Mouse (Mus musculus) embryonic facial prominence, embryonic 12.5 days (tissue): ENCODE data around the gene Mbd6. TPM values are rescaled to one million over a fixed set of nuclear protein-coding genes. Genes with fewer than 3 reads are reported as not detected.

Experiments used
- ATAC-seq: fragments of 200-750 bp; cut with Nextera tagmentation; 2 replicates; pipeline ENCODE4 v1.8.0; 2017; ENCODE audit not compliant: insufficient number of reproducible peaks, insufficient read depth, low FRiP score, low TSS enrichment
- H3K27ac ChIP-seq: fragments of 300-500 bp; sonication (generic); 2 replicates; pipeline ENCODE4 v1.5.1; 2016; ENCODE audit warnings: mild to moderate bottlenecking
- H3K27me3 ChIP-seq: fragments of 300-500 bp; sonication (generic); 2 replicates; pipeline ENCODE4 v1.6.1; 2016; ENCODE audit warnings: mild to moderate bottlenecking, moderate library complexity
- H3K36me3 ChIP-seq: fragments of 300-500 bp; sonication (generic); 2 replicates; pipeline ENCODE4 v1.6.1; 2016; ENCODE audit warnings: mild to moderate bottlenecking
- H3K4me1 ChIP-seq: fragments of 300-500 bp; sonication (generic); 2 replicates; pipeline ENCODE4 v1.6.1; 2016
- H3K4me2 ChIP-seq: fragments of 300-500 bp; sonication (generic); replicated peaks from 2 replicates; pipeline ENCODE4 v1.6.1; 2016; ENCODE audit warnings: mild to moderate bottlenecking, moderate library complexity
- H3K4me3 ChIP-seq: fragments of 300-500 bp; sonication (generic); 2 replicates; pipeline ENCODE4 v1.5.1; 2016; ENCODE audit warnings: mild to moderate bottlenecking
- H3K9ac ChIP-seq: fragments of 300-500 bp; sonication (generic); 2 replicates; pipeline ENCODE4 v1.6.1; 2016; ENCODE audit warnings: mild to moderate bottlenecking, moderate library complexity
- H3K9me3 ChIP-seq: fragments of 300-500 bp; sonication (generic); 2 replicates; pipeline ENCODE4 v1.6.1; 2016; ENCODE audit warnings: mild to moderate bottlenecking, moderate library complexity
- WGBS: fragments of 180-500 bp; shearing (Covaris S2); methylation state at CpG from one replicate; pipeline ENCODE4 v1.1.7; 2016; 5-methylcytosine and 5-hydroxymethylcytosine counted together
- polyA plus RNA-seq: library from polyadenylated mRNA; unstranded; fragments of >200 nt; fragmentation: Nextera tagmentation; extraction: Ambion mirVana; gene quantifications from 2 replicates; pipeline ENCODE4 v1.2.1, GENCODE M21; 2016

Mbd6 gene
- polyA plus RNA-seq, 1 experiment from 2014 or later: 17.2 TPM

DNA sequence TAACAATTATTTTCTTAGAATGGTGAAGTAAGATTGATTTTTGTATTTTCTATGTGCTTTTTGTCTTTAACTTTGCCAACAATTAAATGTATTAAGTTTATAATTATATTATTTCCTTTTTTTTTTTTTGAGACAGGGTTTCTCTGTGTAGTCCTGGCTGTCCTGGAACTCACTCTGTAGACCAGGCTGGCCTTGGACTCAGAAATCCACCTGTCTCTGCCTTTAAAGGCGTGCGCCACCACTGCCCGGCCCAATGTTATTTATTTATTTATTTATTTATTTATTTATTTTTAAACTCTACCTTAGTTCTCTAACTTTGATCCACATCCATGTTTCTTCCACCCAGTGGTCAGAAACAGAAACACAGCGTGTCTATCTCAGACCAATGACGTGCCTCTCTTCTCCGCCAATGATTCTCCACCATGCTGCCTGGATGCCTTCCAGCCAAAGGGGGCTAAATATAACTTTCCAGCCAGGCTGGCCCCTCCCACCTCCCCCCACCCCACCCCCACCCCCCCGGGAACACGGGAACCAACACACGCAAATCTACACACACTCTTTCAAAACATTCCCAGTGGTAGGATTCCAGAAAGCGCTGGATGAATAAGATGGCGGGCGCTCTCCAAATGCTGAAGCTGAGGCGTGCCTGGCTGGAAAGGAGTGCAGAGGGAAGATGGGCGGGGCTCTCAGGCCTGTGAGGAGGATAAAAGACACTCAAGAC is 33.0 kb downstream of the Mbd6 start:
- Histone ChIP-seq H3K4me3 (no peak overlapping the region), H3K27me3 (no peaks in the 10 kb centered on the region), H3K9me3 (no peaks in the 10 kb centered on the region), H3K4me2 (no peak overlapping the region), H3K27ac (no peak overlapping the region), H3K36me3 (no peaks in the 10 kb centered on the region), H3K4me1 (peaks cover 4% of the 10 kb centered on the region; the same call in 1 of the 2 replicates), H3K9ac (no peak overlapping the region)
- ATAC-seq: 0 out of 2 replicates have a peak, but pooled peaks have one; percentile 53
- 22% methylated on average over 14 of the region's 14 CpGs for WGBS

DNA sequence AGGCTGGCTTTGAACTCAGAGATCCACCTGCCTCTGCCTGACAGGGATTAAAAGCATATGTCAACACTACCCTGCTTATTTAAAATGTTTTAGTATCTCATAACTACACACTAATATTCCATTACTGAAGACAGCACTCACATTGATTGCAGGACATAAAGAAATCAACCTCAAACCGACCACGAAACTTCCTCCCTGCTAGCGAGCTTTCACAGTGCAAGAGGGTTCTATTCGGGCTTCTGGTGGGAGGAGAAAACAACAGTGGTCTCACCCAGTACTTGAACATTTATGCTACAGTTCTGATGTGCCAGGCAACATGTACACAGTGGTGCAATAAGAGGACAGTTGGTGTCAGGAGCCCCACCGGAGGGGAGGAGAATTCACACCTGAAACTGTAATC is 38.0 kb downstream of the Mbd6 start:
- 85% methylated on average over 5 of the region's 5 CpGs for WGBS
- Histone ChIP-seq H3K9me3 (no peaks in the 10 kb centered on the region), H3K36me3 (no peaks in the 10 kb centered on the region), H3K27me3 (no peaks in the 10 kb centered on the region), H3K4me3 (no peak overlapping the region), H3K4me2 (no peak overlapping the region), H3K4me1 (no peaks in the 10 kb centered on the region; the same call in 1 of the 2 replicates), H3K27ac (no peak overlapping the region), H3K9ac (no peak overlapping the region)
- ATAC-seq: no peak

DNA sequence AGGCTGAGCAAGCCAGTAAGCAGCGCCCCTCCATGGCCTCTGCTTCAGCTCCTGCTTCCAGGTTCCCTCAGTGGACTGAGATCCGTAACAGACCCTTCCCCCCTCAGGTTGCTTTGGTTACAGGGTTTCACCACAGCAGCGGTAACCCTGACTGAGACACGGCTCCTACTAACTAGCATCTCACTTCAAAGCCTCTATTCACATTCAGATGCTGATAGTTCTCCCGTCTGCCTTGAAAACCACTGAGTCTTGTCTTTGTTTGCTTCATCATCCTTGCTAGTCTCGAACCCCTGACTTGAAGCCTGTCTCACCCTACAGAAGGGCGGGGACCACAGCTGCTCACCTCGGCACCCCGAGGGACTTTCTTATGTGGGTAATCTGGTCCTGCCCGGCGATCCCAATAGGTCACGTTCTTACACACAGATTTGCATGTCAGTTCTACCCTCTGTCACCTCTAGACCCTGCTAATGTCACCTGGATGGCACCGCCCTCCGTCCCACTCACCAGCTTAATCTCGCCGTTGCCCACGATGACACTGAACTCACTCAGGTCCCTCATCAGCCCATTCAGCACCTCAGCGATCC is 50.5 kb downstream of the Mbd6 start:
- no peak overlapping the region for H3K27ac ChIP-seq
- no peak overlapping the region for H3K4me2 ChIP-seq
- H3K9me3 ChIP-seq: no peaks in the 10 kb centered on the region
- 73% methylated on average over 18 of the region's 18 CpGs for WGBS
- H3K4me3 ChIP-seq: no peak overlapping the region
- peaks cover 16% of the 10 kb centered on the region; the same call in 1 of the 2 replicates for H3K36me3 ChIP-seq
- H3K27me3 ChIP-seq: peaks cover 4% of the 10 kb centered on the region; the same call in 1 of the 2 replicates
- peaks cover 7% of the 10 kb centered on the region for H3K4me1 ChIP-seq
- ATAC-seq: no peak
- no peak overlapping the region for H3K9ac ChIP-seq

DNA sequence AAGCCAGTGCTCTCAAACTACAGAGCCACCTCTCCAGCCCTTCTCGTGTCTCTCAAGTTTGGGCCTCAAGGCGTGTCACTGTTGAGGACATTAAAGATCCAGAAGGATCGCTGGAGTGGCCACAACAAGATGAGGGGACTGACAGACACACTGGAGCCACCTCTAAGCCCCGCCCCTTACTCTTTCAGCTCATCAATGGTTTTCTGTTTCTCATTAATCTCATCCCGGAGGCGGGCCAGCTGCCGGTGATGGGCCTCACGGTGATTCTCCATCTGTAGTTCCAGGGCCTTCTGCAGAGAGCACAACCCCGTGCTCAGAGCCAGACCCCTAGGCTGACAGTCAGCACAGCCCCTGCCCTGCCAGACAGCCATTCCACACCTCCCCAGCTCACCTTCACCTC is 52.3 kb downstream of the Mbd6 start:
- Histone ChIP-seq H3K4me3 (no peak overlapping the region), H3K4me1 (peaks cover 7% of the 10 kb centered on the region), H3K36me3 (peaks cover 6% of the 10 kb centered on the region; the same call in 1 of the 2 replicates), H3K9me3 (no peaks in the 10 kb centered on the region), H3K4me2 (0 out of 2 replicates have a peak overlapping the region, but pooled peaks have one; percentile 3), H3K27ac (peak overlapping the region; percentile 26; the same call in 1 of the 2 replicates), H3K27me3 (peaks cover 4% of the 10 kb centered on the region; the same call in 1 of the 2 replicates), H3K9ac (no peak overlapping the region)
- ATAC-seq: no peak
- 19% methylated on average over 9 of the region's 9 CpGs for WGBS

DNA sequence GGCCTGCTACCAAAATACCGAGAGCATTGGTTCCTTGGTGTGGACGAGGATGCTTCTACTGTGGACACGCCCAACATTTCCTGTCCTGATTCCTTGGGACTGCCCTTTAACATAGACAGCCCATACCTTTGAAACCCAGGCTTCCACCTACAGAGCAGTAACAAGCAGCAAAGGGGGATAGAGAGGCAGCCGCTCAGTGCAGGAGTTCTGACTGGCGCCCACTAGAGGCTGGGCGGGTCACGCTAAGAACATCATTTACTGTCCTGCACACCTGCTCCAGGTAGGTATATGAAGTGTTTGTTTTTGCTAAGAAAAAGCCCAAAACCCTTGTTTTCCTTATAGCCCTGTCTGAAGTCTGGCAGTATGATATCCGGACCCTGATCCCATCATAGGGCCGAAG is 55.7 kb downstream of the Mbd6 start:
- Histone ChIP-seq H3K27ac (no peak overlapping the region), H3K9me3 (no peaks in the 10 kb centered on the region), H3K36me3 (no peaks in the 10 kb centered on the region), H3K4me2 (no peak overlapping the region), H3K4me3 (no peak overlapping the region), H3K9ac (no peak overlapping the region), H3K27me3 (no peaks in the 10 kb centered on the region), H3K4me1 (peaks cover 7% of the 10 kb centered on the region)
- ATAC-seq: no peak
- 77% methylated on average over 9 of the region's 9 CpGs for WGBS

Other genes starting within 250 kb of the Mbd6 start
- 51.6 and 53.1 TPM in 2 replicates for gene Mettl1, start 247.6 kb downstream of the Mbd6 start, polyA plus RNA-seq
- 0.45 and 0.61 TPM in 2 replicates for gene Eef1akmt3, start 247.5 kb downstream of the Mbd6 start, polyA plus RNA-seq
- gene Cyp27b1, start 240.8 kb downstream of the Mbd6 start, polyA plus RNA-seq: 0.09 and 0.10 TPM in 2 replicates
- gene March9, start 228.8 kb downstream of the Mbd6 start, polyA plus RNA-seq: 2.2 and 2.4 TPM in 2 replicates
- 2,215 and 2,234 TPM in 2 replicates for gene Cdk4, start 225.5 kb downstream of the Mbd6 start, polyA plus RNA-seq
- gene Tspan31, start 218.8 kb downstream of the Mbd6 start, polyA plus RNA-seq: 167 and 170 TPM in 2 replicates
- 0.32 and 0.82 TPM in 2 replicates for gene Agap2, start 213.7 kb downstream of the Mbd6 start, polyA plus RNA-seq
- gene Os9, start 167.9 kb downstream of the Mbd6 start, polyA plus RNA-seq: 72.9 and 75.7 TPM in 2 replicates
- gene B4galnt1, start 123.8 kb downstream of the Mbd6 start, polyA plus RNA-seq: 4.6 and 6.2 TPM in 2 replicates
- gene Slc26a10, start 108.4 kb downstream of the Mbd6 start, polyA plus RNA-seq: 1.9 and 3.0 TPM in 2 replicates
- 85.0 and 96.5 TPM in 2 replicates for gene Arhgef25, start 98.9 kb downstream of the Mbd6 start, polyA plus RNA-seq
- 172 and 173 TPM in 2 replicates for gene Dtx3, start 93.3 kb downstream of the Mbd6 start, polyA plus RNA-seq
- gene Pip4k2c, start 77.4 kb downstream of the Mbd6 start, polyA plus RNA-seq: 29.0 and 30.5 TPM in 2 replicates
- 13.5 and 16.8 TPM in 2 replicates for gene Kif5a, start 25.7 kb downstream of the Mbd6 start, polyA plus RNA-seq
- gene Dctn2, start 22.6 kb downstream of the Mbd6 start, polyA plus RNA-seq: 199 and 213 TPM in 2 replicates
- gene Mars, start 22.8 kb upstream of the Mbd6 start, polyA plus RNA-seq: 138 and 142 TPM in 2 replicates
- 1.8 and 2.6 TPM in 2 replicates for gene Arhgap9, start 32.9 kb upstream of the Mbd6 start, polyA plus RNA-seq
- gene Gli1, start 53.0 kb upstream of the Mbd6 start, polyA plus RNA-seq: 15.5 and 16.4 TPM in 2 replicates
- gene Inhbe, start 65.4 kb upstream of the Mbd6 start, polyA plus RNA-seq: 0.03 TPM in 1 of 2 replicates, not detected in the other
- 0.09 TPM in 1 of 2 replicates, not detected in the other for gene Inhbc, start 81.4 kb upstream of the Mbd6 start, polyA plus RNA-seq
- 44.9 and 53.0 TPM in 2 replicates for gene R3hdm2, start 91.3 kb upstream of the Mbd6 start, polyA plus RNA-seq
- gene Stac3, start 212.7 kb upstream of the Mbd6 start, polyA plus RNA-seq: 5.9 and 7.9 TPM in 2 replicates
- gene Ndufa4l2, start 225.9 kb upstream of the Mbd6 start, polyA plus RNA-seq: 2.9 and 3.4 TPM in 2 replicates
- 82.4 and 88.2 TPM in 2 replicates for gene Shmt2, start 233.4 kb upstream of the Mbd6 start, polyA plus RNA-seq
- gene Nxph4, start 245.5 kb upstream of the Mbd6 start, polyA plus RNA-seq: 6.5 and 8.0 TPM in 2 replicates